Mouse (Mus musculus) myocyte (in vitro differentiated cells): ENCODE measurements around the gene Pum2. TPM values are rescaled to one million over a fixed set of nuclear protein-coding genes. Genes with fewer than 3 reads are reported as not detected.

Experiments used
- H3K27me3 ChIP-seq: one replicate; pipeline ENCODE4 v1.6.1; 2011; ENCODE audit not compliant: control insufficient read depth, insufficient read depth, insufficient read length
- H3K36me3 ChIP-seq: one replicate; pipeline ENCODE4 v1.6.1; 2011; ENCODE audit not compliant: control insufficient read depth, insufficient read depth
- H3K4me2 ChIP-seq: one replicate; pipeline ENCODE4 v1.6.1; 2011; ENCODE audit warnings: low read depth, control low read depth
- H3K4me3 ChIP-seq: one replicate; pipeline ENCODE4 v1.5.1; 2011; ENCODE audit warnings: mild to moderate bottlenecking, control low read depth, moderate library complexity
- H3K79me2 ChIP-seq: one replicate; pipeline ENCODE4 v1.6.1; 2011; ENCODE audit not compliant: control insufficient read depth, insufficient read depth
- H3ac ChIP-seq: one replicate; pipeline ENCODE4 v1.6.1; 2011; ENCODE audit not compliant: control insufficient read depth, insufficient read length
- CEBPB ChIP-seq: IDR thresholded peaks from 2 replicates; pipeline ENCODE4 v1.6.1; 2011; ENCODE audit warnings: mild to moderate bottlenecking, moderate library complexity; ENCODE audit not compliant: poor library complexity, insufficient read depth, severe bottlenecking
- E2F4 ChIP-seq: IDR thresholded peaks from one replicate; pipeline ENCODE4 v1.6.1; 2011; ENCODE audit warnings: mild to moderate bottlenecking, control low read depth, moderate library complexity; ENCODE audit not compliant: insufficient read depth
- MAX ChIP-seq: IDR thresholded peaks from one replicate; pipeline ENCODE4 v1.6.1; 2011; ENCODE audit warnings: low read depth, mild to moderate bottlenecking, control low read depth
- MYOD1 ChIP-seq, 3 experiments: IDR thresholded peaks; one replicate each; pipeline ENCODE4 v1.6.1; 2011; ENCODE audit warnings: control low read depth in 2 of 3, low read depth in 2 of 3, mild to moderate bottlenecking in 2 of 3, moderate library complexity in 1 of 3; ENCODE audit not compliant: insufficient read length in 2 of 3, control insufficient read depth in 1 of 3
- MYOG ChIP-seq, 3 experiments: IDR thresholded peaks; one replicate each; pipeline ENCODE4 v1.6.1; 2011; ENCODE audit warnings: control low read depth in 2 of 3, low read depth in 2 of 3, mild to moderate bottlenecking in 2 of 3; ENCODE audit not compliant: insufficient read length in 2 of 3, control insufficient read depth in 1 of 3, insufficient read depth in 1 of 3
- POLR2A ChIP-seq: IDR thresholded peaks from one replicate; pipeline ENCODE4 v1.6.1; 2011; ENCODE audit warnings: low read depth, mild to moderate bottlenecking, control low read depth, moderate library complexity; ENCODE audit not compliant: insufficient read length
- POLR2AphosphoS2 ChIP-seq: IDR thresholded peaks from one replicate; pipeline ENCODE4 v1.6.1; 2011; ENCODE audit warnings: low read depth, control low read depth; ENCODE audit not compliant: insufficient read length
- REST ChIP-seq: IDR thresholded peaks from one replicate; pipeline ENCODE4 v1.6.1; 2011; ENCODE audit warnings: mild to moderate bottlenecking, control low read depth, moderate library complexity; ENCODE audit not compliant: insufficient read depth, insufficient read length
- SRF ChIP-seq: IDR thresholded peaks from one replicate; pipeline ENCODE4 v1.6.1; 2011; ENCODE audit warnings: low read depth; ENCODE audit not compliant: control insufficient read depth, insufficient read length
- TCF12 ChIP-seq: IDR thresholded peaks from one replicate; pipeline ENCODE4 v1.6.1; 2011; ENCODE audit warnings: mild to moderate bottlenecking, control low read depth; ENCODE audit not compliant: poor library complexity, insufficient read depth, severe bottlenecking
- TCF3 ChIP-seq: IDR thresholded peaks from one replicate; pipeline ENCODE4 v1.6.1; 2011; ENCODE audit warnings: low read depth, control low read depth; ENCODE audit not compliant: insufficient read length
- USF1 ChIP-seq: IDR thresholded peaks from one replicate; pipeline ENCODE4 v1.6.1; 2011; ENCODE audit warnings: low read depth, mild to moderate bottlenecking, control low read depth, moderate library complexity
- polyA plus RNA-seq: library from polyadenylated mRNA; unstranded; fragments of >200 nt; fragmentation: generic; extraction: Trizol; gene quantifications from one replicate; pipeline ENCODE4 v1.2.1, GENCODE M21; 2012; ENCODE audit warnings: missing spikeins

The Pum2 gene
- polyA plus RNA-seq = 17.8 TPM

DNA sequence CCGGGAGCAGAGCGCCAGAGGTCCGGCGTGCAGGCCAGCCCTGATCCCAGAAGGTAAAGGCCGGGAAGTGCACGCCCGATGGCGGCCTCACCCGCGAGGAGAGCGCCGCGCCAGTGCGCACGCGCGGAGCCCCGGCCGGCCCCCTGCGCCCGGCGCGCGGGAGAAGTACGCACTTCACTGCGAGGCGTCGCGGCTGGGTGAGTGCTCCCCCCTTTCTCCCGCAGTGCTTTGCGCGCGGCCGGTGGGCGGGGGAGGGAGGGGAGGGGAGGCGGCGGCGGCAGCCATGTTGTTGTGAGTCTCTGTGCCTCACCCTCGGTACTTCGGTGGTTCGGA, at the start of gene Pum2:
Gene Pum2 (plus strand): TSS at position 161 of the 333 bp plus-strand sequence.
- Histone ChIP-seq H3K79me2 (peaks cover 50% of the 10 kb centered on the region), H3K4me3 (peak within 1 kb of the TSS; percentile 90)

DNA sequence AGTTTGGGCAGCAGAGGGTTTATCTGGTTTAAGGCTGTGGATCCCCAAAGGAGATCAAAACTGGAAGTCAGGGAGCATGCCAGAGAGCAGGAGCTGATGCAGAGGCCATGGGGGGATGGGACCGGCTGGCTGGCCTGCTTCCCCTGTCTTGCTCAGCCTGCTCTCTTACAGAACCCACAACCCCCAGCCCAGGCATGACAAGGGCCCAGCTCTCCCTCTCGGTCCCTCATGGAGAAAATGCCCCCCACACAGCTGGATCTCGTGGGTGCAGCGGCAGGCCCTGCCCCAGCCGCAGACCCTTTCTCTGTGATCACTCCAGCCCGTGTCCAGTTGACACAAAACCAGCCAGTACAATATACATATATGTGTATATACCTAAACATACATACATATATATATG, 44.4 kb upstream of the Pum2 start:
- no peaks in the 10 kb centered on the region for H3K79me2 ChIP-seq
- H3K27me3 ChIP-seq = no peaks in the 10 kb centered on the region
- no peak for TF ChIP-seq POLR2AphosphoS2
- TF ChIP-seq USF1 = no peak
- TF ChIP-seq E2F4 = no peak
- no peak for TF ChIP-seq TCF12
- TF ChIP-seq CEBPB = no peak
- no peak for TF ChIP-seq POLR2A
- TF ChIP-seq REST = no peak
- TF ChIP-seq TCF3 = no peak
- no peak for TF ChIP-seq MYOD1 (IDR thresholded peaks at IDR 0.05; ENCODE audit: control insufficient read depth in 1 of 3, insufficient read length in 2 of 3, low read depth in 2 of 3)
- TF ChIP-seq MYOG (IDR thresholded peaks at IDR 0.05; ENCODE audit: control insufficient read depth in 1 of 3, insufficient read depth in 1 of 3, insufficient read length in 2 of 3, low read depth in 2 of 3) = no peak
- TF ChIP-seq MAX = no peak
- TF ChIP-seq SRF = no peak
- no peak overlapping the region for H3ac ChIP-seq
- H3K4me3 ChIP-seq = no peak overlapping the region
- no peak overlapping the region for H3K4me2 ChIP-seq
- H3K36me3 ChIP-seq = no peaks in the 10 kb centered on the region

More for the DNA sequence above, at the start of gene Pum2:
- TF ChIP-seq REST (no peak), MYOD1 (IDR thresholded peaks at IDR 0.05; ENCODE audit: control insufficient read depth in 1 of 3, insufficient read length in 2 of 3, low read depth in 2 of 3) (peak in 1 of 3 experiments; percentile 29), POLR2AphosphoS2 (peak; percentile 100), POLR2A (peak; percentile 99), E2F4 (peak; percentile 63), TCF12 (no peak), SRF (peak; percentile 20)
- Histone ChIP-seq H3K27me3 (no peaks in the 10 kb centered on the region), H3K36me3 (no peaks in the 10 kb centered on the region), H3ac (peak within 1 kb of the TSS; percentile 94), H3K4me2 (peak within 1 kb of the TSS; percentile 99)

DNA sequence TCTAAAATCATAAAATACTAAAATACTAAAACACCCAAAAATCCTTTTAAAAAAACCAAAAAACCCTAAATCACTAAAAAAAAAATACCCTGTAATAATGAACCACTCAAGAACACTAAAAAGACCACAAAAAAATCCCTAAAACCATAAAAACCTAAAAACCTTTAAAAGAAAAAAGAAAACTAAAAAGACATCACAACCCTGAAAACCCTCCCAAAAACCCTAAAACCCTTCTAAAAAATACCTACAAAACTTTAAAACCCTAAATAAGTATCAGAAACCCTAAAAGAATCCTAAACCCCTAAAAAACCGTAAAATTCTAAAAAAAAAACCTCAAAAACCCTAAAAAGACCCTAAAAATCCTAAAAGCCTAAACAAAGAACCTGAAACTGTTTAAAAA, 42.2 kb upstream of the Pum2 start:
- H3K27me3 ChIP-seq = no peaks in the 10 kb centered on the region
- TF ChIP-seq REST = no peak
- no peak for TF ChIP-seq TCF3
- no peak for TF ChIP-seq POLR2A
- no peak for TF ChIP-seq MYOG (IDR thresholded peaks at IDR 0.05; ENCODE audit: control insufficient read depth in 1 of 3, insufficient read depth in 1 of 3, insufficient read length in 2 of 3, low read depth in 2 of 3)
- TF ChIP-seq CEBPB = no peak
- no peak for TF ChIP-seq TCF12
- TF ChIP-seq SRF = no peak
- TF ChIP-seq MYOD1 (IDR thresholded peaks at IDR 0.05; ENCODE audit: control insufficient read depth in 1 of 3, insufficient read length in 2 of 3, low read depth in 2 of 3) = no peak
- no peak for TF ChIP-seq MAX
- TF ChIP-seq E2F4 = no peak
- TF ChIP-seq USF1 = no peak
- no peak for TF ChIP-seq POLR2AphosphoS2
- H3K79me2 ChIP-seq = no peaks in the 10 kb centered on the region
- no peak overlapping the region for H3K4me3 ChIP-seq
- H3K36me3 ChIP-seq = no peaks in the 10 kb centered on the region
- no peak overlapping the region for H3K4me2 ChIP-seq
- no peak overlapping the region for H3ac ChIP-seq

DNA sequence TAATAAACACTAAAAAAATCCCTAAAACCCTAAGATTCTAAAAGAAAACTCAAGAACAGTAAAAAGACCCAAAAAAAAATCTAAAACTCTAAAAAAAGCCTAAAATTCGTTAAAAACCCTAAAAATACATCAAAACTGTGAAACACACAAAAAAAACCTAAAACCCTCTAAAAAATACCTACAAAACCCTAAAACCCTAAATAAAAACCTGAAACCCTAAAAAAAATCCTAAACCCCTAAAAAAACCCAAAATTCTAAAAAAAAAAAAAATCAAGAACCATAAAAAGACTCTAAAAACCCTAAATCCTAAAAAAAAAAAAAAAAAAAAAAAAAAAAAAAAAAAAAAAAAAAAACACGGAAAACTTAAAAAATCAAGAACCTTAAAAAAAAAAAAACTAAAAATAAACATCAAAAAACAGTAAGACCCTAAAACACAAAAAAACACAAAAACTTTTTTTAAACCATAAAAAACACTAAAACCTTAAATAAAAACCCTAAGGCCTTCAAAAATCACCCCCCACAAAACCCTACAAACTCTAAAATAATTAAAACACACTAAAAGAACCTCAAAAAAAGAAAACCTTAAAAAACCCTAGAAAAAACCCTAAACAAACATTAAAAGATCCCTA, 41.1 kb upstream of the Pum2 start:
- H3K27me3 ChIP-seq = no peaks in the 10 kb centered on the region
- TF ChIP-seq TCF3 (no peak), MYOD1 (IDR thresholded peaks at IDR 0.05; ENCODE audit: control insufficient read depth in 1 of 3, insufficient read length in 2 of 3, low read depth in 2 of 3) (no peak), USF1 (no peak)
- no peaks in the 10 kb centered on the region for H3K36me3 ChIP-seq
- no peaks in the 10 kb centered on the region for H3K79me2 ChIP-seq
- H3ac ChIP-seq = no peak overlapping the region
- H3K4me2 ChIP-seq = no peak overlapping the region
- no peak overlapping the region for H3K4me3 ChIP-seq

- Histone ChIP-seq H3K36me3 (no peaks in the 10 kb centered on the region), H3K79me2 (no peaks in the 10 kb centered on the region), H3ac (no peak overlapping the region), H3K4me2 (no peak overlapping the region), H3K27me3 (no peaks in the 10 kb centered on the region), H3K4me3 (no peak overlapping the region)
- TF ChIP-seq MAX = no peak
- TF ChIP-seq MYOD1 (IDR thresholded peaks at IDR 0.05; ENCODE audit: control insufficient read depth in 1 of 3, insufficient read length in 2 of 3, low read depth in 2 of 3) = no peak
- TF ChIP-seq USF1 = no peak
- TF ChIP-seq CEBPB = no peak
- no peak for TF ChIP-seq REST
- TF ChIP-seq E2F4 = no peak
- TF ChIP-seq TCF3 = no peak
- no peak for TF ChIP-seq POLR2A
- no peak for TF ChIP-seq POLR2AphosphoS2
- no peak for TF ChIP-seq MYOG (IDR thresholded peaks at IDR 0.05; ENCODE audit: control insufficient read depth in 1 of 3, insufficient read depth in 1 of 3, insufficient read length in 2 of 3, low read depth in 2 of 3)
- TF ChIP-seq TCF12 = no peak
- no peak for TF ChIP-seq SRF
Measured at GRCm38 (mm10) chr12:8634306-8634705, 39.6 kb upstream of the Pum2 start.
